Mouse (Mus musculus) heart, postnatal 0 days (tissue): Measurements from ENCODE around the gene Usp7.

Source experiments
- CTCF ChIP-seq: IDR thresholded peaks from 2 replicates; pipeline ENCODE4 v1.5.1; 2016; ENCODE audit warnings: antibody characterized with exemption, control low read depth, low read depth
- EP300 ChIP-seq: IDR thresholded peaks from 2 replicates; pipeline ENCODE4 v1.6.1; 2016; ENCODE audit warnings: antibody characterized with exemption, low read depth

GRCm38 (mm10) chr16:8741697-8742096 is 50.4 kb downstream of the Usp7 start:
- TF ChIP-seq CTCF = no peak
- TF ChIP-seq EP300 = no peak
